Mouse (Mus musculus): Measurements from ENCODE around the gene 2610001J05Rik. TPM values are rescaled to one million over a fixed set of nuclear protein-coding genes. Genes with fewer than 3 reads are reported as not detected.
"Not testable (repeated sequence)": the region's sequence is repeated elsewhere in the genome, so short reads cannot be mapped to it uniquely, and the experiment has no call there.

2610001J05Rik gene
- 10 to 100 TPM; 23.3 to 29.1 TPM for total RNA-seq (2021)
- long read RNA-seq, experiment 1, transcript 2610001J05Rik-201 (3 exons, 3,177 nt) = minor isoform, 6 of 43 reads
- long read RNA-seq, experiment 1, transcript 2610001J05Rik-203 (1 exons, 1,606 nt) = major isoform, 35 of 43 reads
- long read RNA-seq, experiment 1, partial matches to known transcripts = 1 of 43 reads
- long read RNA-seq, experiment 1, other reads (novel, unspliced or antisense) = 1 of 43 reads
- long read RNA-seq, experiment 2, transcript 2610001J05Rik-201 (3 exons, 3,177 nt) = minor isoform, 5 of 50 reads
- long read RNA-seq, experiment 2, transcript 2610001J05Rik-203 (1 exons, 1,606 nt) = major isoform, 43 of 50 reads
- long read RNA-seq, experiment 2, partial matches to known transcripts = 0 of 50 reads
- long read RNA-seq, experiment 2, other reads (novel, unspliced or antisense) = 2 of 50 reads

DNA sequence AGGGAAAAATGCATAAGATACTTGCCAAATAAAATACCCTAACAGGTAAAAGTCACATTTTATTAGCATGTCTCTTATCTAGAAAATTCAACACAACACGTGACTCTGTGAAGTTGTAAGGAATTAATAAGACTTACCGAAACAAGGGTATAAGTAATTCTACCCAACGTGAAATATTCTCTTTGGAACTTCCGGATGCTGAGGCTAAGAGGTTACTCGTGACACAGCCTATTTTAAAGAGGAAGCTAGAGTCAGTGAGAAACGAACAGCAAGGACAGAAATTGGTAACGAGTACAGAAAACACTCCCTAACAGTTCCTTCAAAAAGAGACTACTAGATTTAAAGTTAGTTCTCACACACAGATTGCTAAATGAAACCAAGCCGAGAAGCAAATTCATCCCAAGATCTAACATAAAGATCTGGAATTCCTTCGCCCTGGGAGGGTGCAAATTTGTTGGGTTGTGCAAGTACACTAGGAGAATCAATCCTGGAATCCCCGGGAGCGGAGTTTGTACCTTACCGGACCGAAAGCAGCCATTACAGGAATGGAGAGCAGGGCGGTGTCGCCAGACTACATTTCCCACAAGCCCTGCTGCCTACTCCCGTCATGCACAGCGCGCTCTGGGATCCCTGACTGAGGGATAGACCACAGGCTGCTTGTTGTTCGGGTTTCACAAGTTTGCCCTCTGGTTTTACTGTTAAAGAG, at the start of gene 2610001J05Rik:
TSS of gene 2610001J05Rik (minus strand) at position 600 of the 706 bp plus-strand sequence.
- intact Hi-C loops (cut with DNase I) = no loop called here

DNA sequence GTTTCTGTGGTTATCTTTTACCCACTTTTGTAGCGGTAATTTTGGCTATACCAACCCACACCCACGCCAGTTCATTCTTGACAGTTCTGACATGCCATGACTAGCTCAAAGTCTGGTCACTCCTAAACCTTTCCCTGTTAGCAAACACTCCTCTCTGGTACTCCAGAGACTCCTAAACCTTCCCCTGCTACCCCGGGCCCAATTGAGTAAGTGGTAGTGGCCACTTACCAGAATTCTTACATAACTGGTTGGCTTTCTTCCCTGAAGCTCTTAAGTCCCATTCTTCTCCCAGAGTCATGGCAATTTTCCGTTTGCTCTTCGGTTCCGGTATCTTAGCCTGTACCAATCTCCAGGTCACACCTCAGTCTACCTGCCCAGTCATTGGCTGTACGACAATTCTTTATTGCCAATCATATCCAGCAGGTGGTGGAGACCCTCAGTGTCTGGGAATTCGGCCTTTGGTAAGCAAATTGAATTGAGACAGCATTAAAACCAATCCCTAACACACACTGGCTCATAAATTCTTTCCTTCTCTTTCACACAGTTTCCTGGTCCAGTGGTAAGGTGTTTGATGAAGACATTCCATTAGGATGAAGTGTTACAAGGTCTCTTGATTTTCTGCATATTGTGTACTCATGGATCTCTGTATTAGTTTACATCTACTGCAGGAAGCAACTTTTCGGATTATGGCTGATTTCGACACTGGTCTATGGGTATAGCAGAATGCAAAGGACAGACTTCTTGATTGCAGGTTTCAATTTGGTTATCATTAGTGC, 38.6 kb upstream of the 2610001J05Rik start:
- intact Hi-C loops (cut with DNase I) = no loop called here
- DNase-seq = no peak

More for the DNA sequence above, at the start of gene 2610001J05Rik:
- peak; percentile 78 to 83 for DNase-seq

DNA sequence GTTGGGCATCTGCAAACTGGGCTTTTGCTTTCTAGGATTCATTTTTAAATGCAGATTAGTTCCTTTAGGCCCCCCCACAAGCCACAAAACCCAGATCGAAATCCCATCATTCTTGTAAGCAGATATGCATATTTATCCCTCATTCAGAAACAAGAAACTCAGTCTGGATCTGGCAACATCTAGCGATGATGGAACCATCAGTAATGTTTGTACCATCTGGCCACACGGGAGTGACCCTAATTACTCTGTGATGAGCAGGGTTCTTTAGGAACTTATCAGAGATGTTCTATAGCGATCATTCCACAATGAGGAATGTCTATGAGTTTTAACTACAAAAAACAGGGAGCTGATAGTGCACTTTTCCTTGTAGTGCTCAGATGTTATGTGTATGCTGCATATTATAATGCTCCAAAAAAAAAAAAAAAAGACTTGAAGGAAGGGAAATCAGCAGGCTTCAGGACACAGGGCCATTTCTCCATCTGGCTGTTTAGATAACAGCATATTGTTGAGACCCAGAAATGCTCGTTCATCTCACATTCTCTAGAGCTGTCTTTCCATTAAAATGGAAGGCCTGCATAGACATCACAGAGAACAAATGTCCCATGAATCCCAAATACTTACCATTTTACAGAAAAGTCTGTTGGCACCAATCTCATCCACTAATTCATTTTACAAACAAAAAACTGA, 31.8 kb upstream of the 2610001J05Rik start:
- no peak for DNase-seq
- intact Hi-C loops (cut with DNase I) = no loop called here

DNA sequence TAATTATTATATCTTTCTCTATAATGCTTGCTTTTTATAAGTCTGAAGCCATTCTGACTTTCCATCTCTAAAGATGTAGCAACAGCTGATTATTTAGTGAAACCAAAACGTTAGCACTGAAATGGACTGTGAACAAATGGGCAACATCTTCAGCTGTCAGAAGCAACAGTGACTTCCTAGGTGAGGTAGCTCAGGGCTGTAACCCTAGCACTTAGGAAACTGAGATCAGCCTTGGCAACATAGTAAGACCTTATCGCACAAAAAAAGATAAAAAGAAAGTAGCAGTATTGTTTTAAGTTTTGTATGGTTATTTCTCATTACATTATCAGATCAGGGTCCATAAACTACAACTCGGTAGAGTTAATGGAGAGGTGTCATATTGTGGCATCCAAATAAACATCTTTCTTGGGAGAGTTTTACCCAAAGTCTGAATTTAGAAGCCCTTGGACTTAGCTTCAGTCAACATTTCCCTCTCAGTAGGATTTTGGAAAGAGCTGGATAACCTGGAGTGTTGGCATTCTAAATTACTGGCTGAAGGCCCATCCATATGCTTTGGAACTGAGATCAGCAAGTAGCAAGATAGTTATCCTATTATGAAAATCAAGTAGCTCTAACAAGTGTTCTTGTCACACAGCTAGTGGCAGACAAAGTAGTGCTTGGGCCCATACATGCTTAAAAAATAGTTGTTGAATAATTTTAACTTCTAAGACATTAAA, 13.7 kb upstream of the 2610001J05Rik start:
- no peak for DNase-seq
- intact Hi-C loops (cut with DNase I) = no loop called here

DNA sequence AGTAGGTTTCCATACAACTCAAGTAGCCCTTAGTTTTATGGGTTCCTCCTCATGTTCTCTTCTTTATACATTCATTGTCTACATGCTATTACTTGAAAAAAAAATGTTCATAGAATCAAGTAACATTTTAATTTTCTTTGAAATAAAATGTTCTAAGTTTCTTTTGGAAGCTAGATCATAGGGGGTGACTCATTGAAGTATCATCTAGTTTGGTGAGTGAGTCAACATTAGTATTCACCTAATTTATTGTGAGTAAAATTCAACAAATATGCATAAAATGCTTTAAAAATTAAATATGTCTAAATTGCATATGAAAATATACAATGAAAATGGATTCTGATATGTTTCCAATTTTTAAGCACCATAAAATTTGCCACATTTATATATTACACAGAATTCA, 11.6 kb upstream of the 2610001J05Rik start:
- no peak for DNase-seq
- intact Hi-C loops (cut with DNase I) = no loop called here

DNA sequence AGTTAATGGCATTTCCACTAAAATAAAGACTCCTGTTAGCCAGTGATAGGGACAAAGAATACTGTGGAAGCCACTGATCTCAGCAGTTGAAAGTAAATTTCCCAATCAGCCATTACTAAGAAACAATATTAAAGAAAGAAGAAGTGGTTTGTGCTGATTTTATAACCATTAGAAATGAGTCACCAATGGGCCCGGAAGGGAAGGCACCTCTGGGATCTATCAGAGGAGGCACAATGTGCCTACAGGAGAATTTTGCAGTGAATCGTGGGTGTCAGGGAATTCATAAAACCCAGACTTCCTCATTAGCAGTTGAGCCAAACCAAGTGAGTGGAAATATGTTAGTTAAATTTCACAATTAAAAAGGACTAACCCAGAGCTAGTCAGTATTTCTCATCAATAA, 2.6 kb upstream of the 2610001J05Rik start:
- intact Hi-C loops (cut with DNase I) = no loop called here
- no peak for DNase-seq

DNA sequence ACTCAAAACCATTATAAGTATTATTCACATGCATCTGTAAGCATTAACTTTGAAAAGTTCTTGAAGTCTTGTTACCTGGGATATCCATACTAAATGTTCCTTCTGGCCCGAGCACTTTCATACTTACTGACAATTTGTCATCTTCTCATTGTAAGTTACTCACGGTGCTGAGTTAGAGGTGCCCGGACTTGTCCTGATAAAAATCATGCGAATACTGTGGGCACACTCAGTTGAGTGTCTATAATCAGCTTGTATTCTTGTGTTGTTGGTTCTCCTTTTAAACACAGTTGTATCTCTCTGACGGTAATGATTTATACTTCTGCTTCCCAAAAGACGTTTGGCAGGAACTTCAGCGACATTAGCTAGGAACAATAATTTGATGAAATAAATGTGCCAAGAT, 758 bp upstream of the 2610001J05Rik start:
- intact Hi-C loops (cut with DNase I) = no loop called here
- no peak for DNase-seq

DNA sequence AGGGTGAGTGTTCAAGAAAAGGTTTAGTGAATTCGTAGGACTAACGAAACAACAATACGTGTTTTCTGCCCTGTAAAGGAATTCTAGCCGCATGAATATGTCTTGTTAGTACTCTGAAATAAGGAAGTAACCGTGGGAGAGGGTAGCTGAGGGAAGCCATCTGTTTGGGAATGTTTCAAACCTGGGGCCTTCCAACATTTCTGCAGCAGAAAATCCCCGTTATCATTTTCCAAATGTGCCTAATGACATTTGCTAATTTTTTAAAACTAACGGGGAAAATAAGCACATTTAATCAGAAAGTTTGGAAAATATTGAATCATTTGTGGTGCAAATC, 274 bp upstream of the 2610001J05Rik start:
- no peak for DNase-seq
- intact Hi-C loops (cut with DNase I) = no loop called here

DNA sequence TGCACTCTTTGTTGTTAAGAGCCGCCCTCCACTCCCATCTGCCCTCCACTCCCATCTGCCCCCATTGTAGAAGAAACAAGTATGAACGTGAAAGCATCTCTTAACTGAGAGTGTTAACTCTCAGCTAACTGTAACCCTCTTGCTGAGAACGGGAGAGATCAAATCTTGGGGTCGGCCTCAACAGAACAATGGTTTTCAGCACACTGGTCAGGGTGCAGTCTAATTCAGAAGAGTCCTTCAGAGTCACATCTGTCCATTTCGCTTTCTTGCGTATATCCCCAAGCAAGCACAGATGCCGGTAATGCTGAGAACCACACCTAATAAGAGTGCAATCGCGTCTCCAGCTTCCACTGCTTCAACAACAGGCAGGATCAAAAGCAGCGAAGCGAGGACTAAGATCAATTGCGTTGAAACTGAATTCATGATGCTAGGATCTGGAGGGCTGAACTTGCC, 1.0 kb downstream of the 2610001J05Rik start:
- intact Hi-C loops (cut with DNase I) = no loop called here
- no peak for DNase-seq

DNA sequence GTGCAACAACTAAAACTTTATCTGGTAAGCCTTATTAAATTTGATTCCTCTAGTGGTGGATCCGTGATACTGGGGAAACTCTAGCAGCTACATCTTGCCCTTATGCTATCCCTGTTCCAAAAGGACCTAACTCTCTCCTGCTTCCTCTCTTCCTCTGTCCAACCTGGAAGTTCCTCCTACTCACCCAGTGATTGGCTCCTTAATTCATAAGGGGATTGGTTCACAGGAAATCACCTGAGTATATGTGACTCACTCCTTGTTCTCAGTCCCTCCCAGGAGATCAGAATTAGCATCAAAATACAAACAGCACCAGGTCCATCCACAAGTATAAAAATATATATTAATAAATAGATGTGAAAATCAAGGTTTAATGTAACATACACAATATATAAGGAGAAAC, 10.7 kb downstream of the 2610001J05Rik start:
- intact Hi-C loops (cut with DNase I) = loop anchor here (10.0 kb wide), 1 partner anchor 176 kb away; no protein-coding TSS in a partner anchor
- no peak for DNase-seq

DNA sequence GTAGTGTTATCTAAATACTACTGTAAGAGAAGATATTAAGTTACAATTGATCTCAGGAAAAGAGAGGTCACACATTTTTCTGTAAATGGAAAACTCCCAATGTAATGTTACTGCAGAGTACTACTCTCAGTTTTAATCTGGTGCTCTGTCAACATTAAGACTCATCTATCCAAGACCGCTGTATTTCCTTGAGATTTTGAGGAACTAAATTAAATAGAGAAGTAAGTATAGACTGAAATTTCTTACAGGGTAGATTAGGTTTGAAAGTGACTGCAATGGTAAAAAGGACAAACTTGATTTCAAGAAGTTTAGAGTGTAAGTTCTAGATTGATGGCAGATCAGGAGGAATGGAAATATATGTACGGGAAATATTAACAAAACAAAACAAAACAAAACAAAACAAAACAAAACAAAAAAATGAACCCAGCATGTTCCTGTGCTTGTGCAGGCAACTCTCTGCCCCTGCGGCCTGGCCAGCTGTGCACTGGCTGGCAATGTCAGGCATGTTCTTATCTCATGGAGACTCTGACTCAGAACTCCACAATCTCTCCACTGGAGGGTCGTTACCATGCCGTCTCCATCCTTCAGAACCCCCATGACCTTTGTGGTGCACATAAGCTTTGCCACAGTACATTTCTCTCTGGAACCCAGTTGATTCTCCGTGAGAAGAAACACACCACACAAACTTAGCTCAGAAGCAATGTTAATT, 11.3 kb downstream of the 2610001J05Rik start:
- DNase-seq = no peak
- intact Hi-C loops (cut with DNase I) = loop anchor here (10.0 kb wide), 1 partner anchor 175 kb away; no protein-coding TSS in a partner anchor

DNA sequence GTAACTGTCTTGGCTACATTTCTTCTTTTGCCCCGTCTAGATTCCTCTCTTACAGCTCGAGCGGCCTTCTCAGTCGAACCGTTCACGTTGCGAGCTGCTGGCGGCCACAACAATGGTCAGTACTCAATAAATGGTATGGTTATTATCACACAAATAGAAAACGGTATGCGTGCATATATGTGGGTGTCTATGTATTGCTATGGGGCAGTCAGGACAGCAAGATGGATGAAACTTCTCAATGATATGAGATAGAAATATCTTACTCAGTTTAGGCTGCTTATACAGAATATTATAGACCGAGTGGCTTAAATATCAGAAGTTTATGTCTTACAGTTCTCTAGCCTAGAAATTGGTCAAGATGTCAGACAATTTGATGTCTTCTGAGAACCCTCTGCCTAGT, 17.1 kb downstream of the 2610001J05Rik start:
- intact Hi-C loops (cut with DNase I) = no loop called here

DNA sequence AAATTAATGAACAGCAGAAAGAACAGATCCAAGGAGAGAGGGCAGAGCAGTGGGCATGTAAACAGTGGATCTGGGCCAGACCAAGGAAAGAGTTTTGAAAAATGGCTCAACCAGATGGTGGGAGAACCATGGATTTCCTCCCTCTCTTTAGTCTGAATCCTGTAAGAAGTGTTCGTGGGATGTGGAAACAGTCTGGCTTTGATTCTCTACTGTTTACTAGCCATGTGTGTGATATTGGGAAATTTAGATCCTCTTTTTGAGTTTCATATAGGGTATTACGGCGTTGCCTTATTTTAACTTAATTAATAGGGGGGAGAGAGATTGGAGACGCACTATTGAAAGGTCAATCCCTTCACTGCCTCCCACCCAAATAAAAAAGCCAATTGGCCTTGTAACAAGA, 18.1 kb downstream of the 2610001J05Rik start:
- intact Hi-C loops (cut with DNase I) = no loop called here
- no peak for DNase-seq

More for the DNA sequence above, 17.1 kb downstream of the 2610001J05Rik start:
- DNase-seq = no peak

DNA sequence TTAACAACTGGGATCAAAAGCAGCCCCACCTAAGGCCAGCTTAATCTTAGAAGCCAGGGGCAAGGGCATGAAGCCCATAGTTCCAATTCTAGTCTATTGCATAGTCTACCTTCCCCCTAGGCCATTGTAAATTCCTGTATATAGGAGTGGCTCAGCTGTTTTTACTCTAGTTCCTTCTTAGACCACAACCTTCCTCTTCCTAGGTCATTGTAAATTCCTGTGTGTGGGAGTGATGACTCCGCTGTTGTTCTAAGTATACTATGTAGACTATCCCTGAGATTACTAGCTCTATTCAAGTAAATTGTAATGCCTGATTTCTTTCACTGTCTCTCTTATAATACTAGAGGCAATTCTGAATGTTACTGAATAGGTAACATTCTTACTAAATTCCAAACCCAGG, 25.3 kb downstream of the 2610001J05Rik start:
- DNase-seq; intact Hi-C loops (cut with DNase I): not testable (repeated sequence)

DNA sequence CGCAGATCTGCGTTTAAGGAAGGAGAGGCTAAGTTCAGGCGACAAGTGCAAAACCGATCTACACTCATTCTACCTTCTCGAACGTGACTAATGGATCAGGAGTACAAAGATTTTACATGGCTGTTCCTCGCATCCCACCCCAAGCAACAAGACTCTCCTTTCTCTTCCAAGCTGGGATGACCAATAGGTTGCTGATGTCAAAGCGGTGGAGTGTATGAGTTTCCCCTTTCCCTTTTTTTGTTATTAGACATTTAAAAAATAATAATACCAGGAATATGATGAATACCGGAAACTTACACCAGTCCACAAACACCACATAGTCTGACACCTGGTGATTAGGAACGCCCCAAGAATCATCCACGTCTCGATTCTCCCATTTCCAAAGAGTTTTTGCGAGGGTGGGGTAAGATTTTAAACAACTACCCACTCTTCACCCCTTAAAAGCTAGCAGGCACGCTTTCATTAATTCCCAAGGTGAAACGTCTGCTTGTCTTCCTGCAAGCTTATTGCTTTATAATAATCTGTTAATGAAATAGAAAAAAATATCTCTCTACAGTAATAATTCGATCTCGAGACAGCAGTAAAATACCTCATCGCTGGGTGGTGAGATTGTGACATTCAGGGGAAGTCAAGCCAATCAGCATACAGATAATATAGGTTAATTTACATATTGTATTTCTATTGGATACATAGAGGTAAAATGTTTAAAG, 31.8 kb downstream of the 2610001J05Rik start, which contains the start of gene Gpr85:
TSS of gene Gpr85 (minus strand) at position 598 of the 710 bp plus-strand sequence.
- intact Hi-C loops (cut with DNase I) = no loop called here
- DNase-seq = no peak

DNA sequence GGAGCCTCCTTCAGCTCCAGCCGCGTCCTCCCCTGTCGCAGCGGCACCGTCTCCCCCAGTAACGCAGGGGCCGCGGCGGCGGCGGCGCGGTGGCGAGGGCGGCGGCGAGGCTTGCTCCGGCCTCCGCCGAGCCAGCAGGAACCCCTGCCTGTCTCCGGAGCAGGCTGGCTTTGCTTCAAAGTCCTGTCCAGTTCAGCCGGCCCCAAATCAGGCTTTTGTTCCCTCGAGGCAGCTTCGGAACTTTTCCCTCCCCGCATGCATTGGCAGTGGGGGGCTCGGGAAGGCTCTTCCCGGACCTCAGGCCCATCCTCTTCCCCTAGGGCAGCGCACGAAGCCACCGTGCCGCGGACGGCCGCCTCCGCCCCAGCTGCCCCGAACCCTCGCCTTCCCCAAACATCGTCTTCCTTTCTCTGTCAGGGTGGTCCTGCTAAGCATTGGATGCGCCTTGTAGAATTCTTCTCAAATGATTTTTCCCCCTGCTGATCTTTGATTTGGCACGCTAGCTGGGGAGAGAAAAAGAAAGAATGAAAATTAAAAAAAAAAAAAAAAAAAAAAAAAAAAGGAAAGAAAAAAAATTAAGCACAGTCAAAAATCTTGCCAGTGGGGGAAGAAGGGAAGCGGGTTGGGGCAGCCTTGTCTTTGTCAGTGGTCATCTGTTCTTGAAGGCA, 32.5 kb downstream of the 2610001J05Rik start:
- DNase-seq = peak; percentile 28 to 47
- intact Hi-C loops (cut with DNase I) = no loop called here

DNA sequence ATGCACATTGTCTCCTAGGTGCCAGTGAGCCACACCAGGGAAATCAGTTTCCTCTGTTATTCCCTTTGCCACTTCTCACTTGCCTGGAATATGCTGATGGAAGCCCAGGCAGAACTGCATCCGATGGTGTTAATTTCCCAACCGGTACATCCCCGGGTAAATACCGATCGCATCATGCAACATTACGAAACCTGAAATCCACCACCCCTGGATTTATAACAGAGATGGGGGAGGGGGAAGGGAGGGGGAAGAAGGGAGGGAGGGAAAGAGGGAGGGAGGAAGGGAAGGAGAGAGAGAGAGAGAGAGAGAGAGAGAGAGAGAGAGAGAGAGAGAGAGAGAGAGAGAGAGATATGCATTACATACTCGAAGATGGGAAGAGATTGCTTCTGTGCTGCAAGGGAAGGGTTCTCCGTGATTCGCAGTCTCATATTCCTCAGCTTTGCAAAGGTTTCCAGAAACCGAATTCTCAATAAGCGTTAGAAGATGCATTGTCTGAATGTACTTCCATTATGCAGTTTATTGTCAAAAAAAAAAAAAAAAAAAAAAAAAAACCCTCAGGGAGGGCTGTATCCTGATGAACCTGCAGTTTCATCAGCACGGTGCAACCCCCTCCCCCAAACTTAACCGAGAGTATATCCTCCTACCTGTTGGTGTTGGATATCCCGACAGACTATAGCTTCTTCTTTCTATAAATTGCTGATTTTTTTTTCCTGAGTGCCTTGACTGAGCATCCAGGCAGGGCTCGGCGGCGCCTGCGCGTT, 33.2 kb downstream of the 2610001J05Rik start:
- DNase-seq = no peak
- intact Hi-C loops (cut with DNase I) = no loop called here

All from gastrocnemius, postnatal 36 days (tissue).